Mouse (Mus musculus): Measurements from ENCODE around the gene Efhc1. TPM values are rescaled to one million over a fixed set of nuclear protein-coding genes. Genes with fewer than 3 reads are reported as not detected.

Gene Efhc1
- polyA plus RNA-seq, 1 experiment from 2014 or later = 1.2 TPM

DNA sequence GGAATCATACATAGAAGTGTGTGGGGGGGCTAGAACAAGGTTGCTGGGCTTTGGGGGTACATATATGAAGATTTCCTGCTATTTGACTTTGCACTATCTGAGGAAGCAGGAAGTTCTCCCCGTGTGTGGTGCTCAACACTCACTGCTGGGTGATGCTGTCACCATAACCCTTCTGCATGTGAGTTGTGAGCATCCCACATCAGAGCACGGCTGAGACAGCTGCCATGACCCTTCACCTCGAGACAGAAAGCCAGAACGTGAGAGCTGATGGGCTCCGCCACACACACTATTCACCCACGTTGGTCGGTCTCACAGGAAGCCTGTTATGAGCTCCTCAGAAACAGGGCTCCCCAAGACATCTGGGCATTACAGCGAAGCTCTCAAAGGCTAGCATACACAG is 53.2 kb downstream of the Efhc1 start:
- H3K9me3 ChIP-seq (ENCODE audit: control insufficient read depth, low read length) = no peaks in the 10 kb centered on the region
- WGBS = 84% methylated on average over 8 of the region's 8 CpGs
- no peaks in the 10 kb centered on the region for H3K27me3 ChIP-seq (ENCODE audit: control insufficient read depth, insufficient read depth, low read length)
- H3K27ac ChIP-seq (replicated peaks; ENCODE audit: low read depth, low read length) = no peak overlapping the region
- 0 out of 2 replicates have a peak, but pooled peaks cover 3% of the 10 kb centered on the region for H3K36me3 ChIP-seq (ENCODE audit: control insufficient read depth, insufficient read depth, low read length)
- DNase-seq (ENCODE audit: low spot score) = no peak
- no peak for ATAC-seq (ENCODE audit: insufficient number of reproducible peaks, low FRiP score, low TSS enrichment, low read depth)
- no peak overlapping the region for H3K4me3 ChIP-seq (ENCODE audit: low read depth, low read length)
- H3K4me2 ChIP-seq (ENCODE audit: low read depth, severe bottlenecking) = no peak overlapping the region
- no peaks in the 10 kb centered on the region for H3K4me1 ChIP-seq (ENCODE audit: control insufficient read depth, insufficient read depth, low read length)
- no peak overlapping the region for H3K9ac ChIP-seq (ENCODE audit: low read length)

DNA sequence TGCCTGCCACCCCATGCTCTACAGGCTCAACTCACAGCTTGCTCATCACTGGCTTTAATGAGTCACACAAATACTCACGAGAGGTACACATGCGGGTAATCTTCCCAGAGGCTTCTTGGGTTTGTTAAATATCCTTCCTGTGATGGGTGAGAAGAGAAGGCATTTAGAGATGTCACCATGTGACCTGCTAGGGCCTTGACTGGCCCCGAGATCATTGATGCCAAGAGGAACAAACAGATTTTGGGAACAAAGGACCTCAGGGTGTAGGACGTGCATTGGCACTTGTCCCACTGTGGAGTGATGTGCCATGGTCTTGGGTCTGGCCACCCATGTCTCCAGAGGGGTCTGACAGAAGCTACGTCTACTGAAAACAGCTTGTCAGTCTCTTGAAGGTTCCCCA is 55.3 kb downstream of the Efhc1 start:
- Histone ChIP-seq H3K9me3 (ENCODE audit: control insufficient read depth, low read length) (no peaks in the 10 kb centered on the region), H3K27me3 (ENCODE audit: control insufficient read depth, insufficient read depth, low read length) (no peaks in the 10 kb centered on the region), H3K4me1 (ENCODE audit: control insufficient read depth, insufficient read depth, low read length) (no peaks in the 10 kb centered on the region), H3K4me3 (ENCODE audit: low read depth, low read length) (no peak overlapping the region), H3K4me2 (ENCODE audit: low read depth, severe bottlenecking) (no peak overlapping the region), H3K36me3 (ENCODE audit: control insufficient read depth, insufficient read depth, low read length) (no peaks in the 10 kb centered on the region), H3K27ac (replicated peaks; ENCODE audit: low read depth, low read length) (no peak overlapping the region), H3K9ac (ENCODE audit: low read length) (no peak overlapping the region)
- no peak for ATAC-seq (ENCODE audit: insufficient number of reproducible peaks, low FRiP score, low TSS enrichment, low read depth)
- WGBS = 91% methylated on average over 5 of the region's 5 CpGs
- no peak for DNase-seq (ENCODE audit: low spot score)

DNA sequence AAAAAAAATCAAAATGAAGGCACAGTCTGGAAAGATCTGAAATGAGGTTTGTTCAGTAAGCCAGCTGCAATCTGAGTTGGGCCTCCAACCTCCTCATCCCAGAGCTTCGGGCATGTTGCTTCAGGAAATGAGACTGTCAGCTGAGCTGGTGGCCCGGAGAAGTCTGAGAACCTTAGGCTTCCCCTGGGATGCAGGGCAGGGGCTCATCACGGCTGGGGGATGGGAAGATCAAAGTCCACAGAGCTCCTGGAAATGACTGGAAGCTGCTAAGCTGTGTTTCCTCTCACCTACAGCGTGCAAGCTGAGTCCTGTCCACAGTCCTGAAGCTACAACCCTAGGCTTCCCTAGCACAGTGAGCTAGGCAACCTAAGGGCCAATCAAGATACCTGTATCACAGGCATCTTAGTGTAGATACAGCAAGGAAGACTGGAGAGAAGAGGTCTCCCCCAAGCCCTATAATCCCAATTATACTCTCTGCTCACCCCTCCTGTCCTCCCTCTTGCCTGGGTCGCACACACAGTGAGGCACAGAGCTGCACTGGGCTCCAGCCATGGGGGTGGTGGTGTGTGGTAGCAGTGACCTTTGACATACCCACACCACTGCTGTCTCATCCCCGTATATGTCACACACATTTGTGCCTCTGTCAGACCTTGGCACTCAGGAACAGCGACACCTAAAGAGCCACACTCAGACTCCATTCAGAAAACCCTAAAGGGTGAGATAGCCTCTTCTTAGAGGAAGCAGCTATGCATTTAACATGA is 56.7 kb downstream of the Efhc1 start:
- no peak overlapping the region for H3K4me3 ChIP-seq (ENCODE audit: low read depth, low read length)
- H3K27me3 ChIP-seq (ENCODE audit: control insufficient read depth, insufficient read depth, low read length) = no peaks in the 10 kb centered on the region
- H3K9ac ChIP-seq (ENCODE audit: low read length) = no peak overlapping the region
- H3K36me3 ChIP-seq (ENCODE audit: control insufficient read depth, insufficient read depth, low read length) = no peaks in the 10 kb centered on the region
- no peak overlapping the region for H3K4me2 ChIP-seq (ENCODE audit: low read depth, severe bottlenecking)
- H3K4me1 ChIP-seq (ENCODE audit: control insufficient read depth, insufficient read depth, low read length) = no peaks in the 10 kb centered on the region
- WGBS = 50% methylated on average over 7 of the region's 7 CpGs
- H3K27ac ChIP-seq (replicated peaks; ENCODE audit: low read depth, low read length) = no peak overlapping the region
- H3K9me3 ChIP-seq (ENCODE audit: control insufficient read depth, low read length) = no peaks in the 10 kb centered on the region
- ATAC-seq (ENCODE audit: insufficient number of reproducible peaks, low FRiP score, low TSS enrichment, low read depth) (no peak), DNase-seq (ENCODE audit: low spot score) (no peak)

DNA sequence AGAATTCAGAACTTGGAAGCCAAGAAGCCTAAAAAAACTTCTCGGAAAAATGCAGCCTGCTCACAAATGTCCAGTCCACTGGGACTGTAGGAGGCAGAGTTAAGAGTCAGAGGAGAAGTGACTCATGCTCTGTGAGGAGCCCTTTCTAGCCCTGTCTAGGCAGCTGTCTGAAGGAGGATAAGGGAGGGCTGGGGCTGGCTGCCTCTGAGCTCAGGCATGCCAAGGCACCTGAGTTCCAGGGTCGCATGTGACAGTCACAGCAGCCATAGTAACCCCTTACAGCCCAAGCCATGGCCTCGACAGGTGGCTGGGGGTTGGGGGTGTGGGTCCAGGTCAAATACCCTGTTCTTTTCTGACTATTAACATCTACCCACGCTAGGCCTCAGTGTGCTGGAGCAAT is 57.5 kb downstream of the Efhc1 start:
- no peaks in the 10 kb centered on the region for H3K36me3 ChIP-seq (ENCODE audit: control insufficient read depth, insufficient read depth, low read length)
- H3K9me3 ChIP-seq (ENCODE audit: control insufficient read depth, low read length) = no peaks in the 10 kb centered on the region
- no peak overlapping the region for H3K4me3 ChIP-seq (ENCODE audit: low read depth, low read length)
- DNase-seq (ENCODE audit: low spot score) (no peak), ATAC-seq (ENCODE audit: insufficient number of reproducible peaks, low FRiP score, low TSS enrichment, low read depth) (no peak)
- no peak overlapping the region for H3K27ac ChIP-seq (replicated peaks; ENCODE audit: low read depth, low read length)
- H3K27me3 ChIP-seq (ENCODE audit: control insufficient read depth, insufficient read depth, low read length) = no peaks in the 10 kb centered on the region
- WGBS = 74% methylated on average over 4 of the region's 4 CpGs
- no peaks in the 10 kb centered on the region for H3K4me1 ChIP-seq (ENCODE audit: control insufficient read depth, insufficient read depth, low read length)
- no peak overlapping the region for H3K9ac ChIP-seq (ENCODE audit: low read length)
- H3K4me2 ChIP-seq (ENCODE audit: low read depth, severe bottlenecking) = no peak overlapping the region

DNA sequence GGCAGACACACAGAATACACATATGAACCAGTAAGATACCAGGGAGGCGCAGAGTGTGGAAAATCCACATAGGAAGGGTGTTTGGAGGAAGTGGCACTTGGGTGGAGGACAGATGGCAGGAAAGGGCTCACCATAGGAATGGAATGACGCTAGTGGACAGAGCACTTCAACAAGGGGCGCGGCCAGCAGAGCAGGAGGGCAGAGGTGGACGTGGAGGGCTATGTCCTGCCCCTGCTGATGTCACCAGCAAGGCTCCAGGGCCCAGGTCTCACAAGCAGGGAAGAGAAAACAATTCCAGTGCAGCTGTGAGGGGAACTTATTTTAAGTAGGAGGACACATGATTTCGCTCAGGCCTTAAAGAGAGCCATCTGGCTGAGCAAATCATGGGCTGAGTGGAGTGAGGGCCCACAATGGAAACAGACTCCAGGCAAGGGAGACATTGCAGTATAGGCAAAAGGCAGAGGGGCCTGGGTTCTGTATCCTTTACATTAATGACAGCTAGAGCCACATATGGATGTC is 58.9 kb downstream of the Efhc1 start:
- Histone ChIP-seq H3K4me1 (ENCODE audit: control insufficient read depth, insufficient read depth, low read length) (no peaks in the 10 kb centered on the region), H3K4me3 (ENCODE audit: low read depth, low read length) (no peak overlapping the region), H3K4me2 (ENCODE audit: low read depth, severe bottlenecking) (no peak overlapping the region), H3K36me3 (ENCODE audit: control insufficient read depth, insufficient read depth, low read length) (no peaks in the 10 kb centered on the region), H3K27ac (replicated peaks; ENCODE audit: low read depth, low read length) (no peak overlapping the region), H3K27me3 (ENCODE audit: control insufficient read depth, insufficient read depth, low read length) (no peaks in the 10 kb centered on the region), H3K9me3 (ENCODE audit: control insufficient read depth, low read length) (no peaks in the 10 kb centered on the region), H3K9ac (ENCODE audit: low read length) (no peak overlapping the region; the same call in 1 of the 2 replicates)
- WGBS = 76% methylated on average over 6 of the region's 6 CpGs
- ATAC-seq (ENCODE audit: insufficient number of reproducible peaks, low FRiP score, low TSS enrichment, low read depth) (no peak), DNase-seq (ENCODE audit: low spot score) (no peak)

DNA sequence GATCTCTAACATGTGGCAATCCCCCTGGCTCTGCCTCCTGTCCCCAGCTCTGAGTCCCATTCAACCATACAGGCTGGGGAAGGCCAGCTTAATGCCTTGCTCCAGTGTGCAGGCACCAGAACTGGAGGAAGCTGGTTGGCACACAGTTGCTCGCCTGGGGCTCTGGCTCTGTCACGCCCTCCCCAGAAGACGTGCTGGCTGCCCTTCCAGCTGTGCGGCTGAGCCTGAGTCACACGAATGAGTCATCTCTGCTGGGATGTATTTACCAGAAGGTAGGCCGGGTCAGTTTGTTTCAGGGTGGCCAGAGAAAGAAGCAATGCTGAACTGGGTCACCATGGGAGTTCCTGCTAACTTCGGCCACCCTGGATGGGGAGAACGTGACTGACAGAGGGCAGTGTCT is 63.0 kb downstream of the Efhc1 start:
- Histone ChIP-seq H3K27ac (replicated peaks; ENCODE audit: low read depth, low read length) (no peak overlapping the region), H3K9ac (ENCODE audit: low read length) (no peak overlapping the region), H3K9me3 (ENCODE audit: control insufficient read depth, low read length) (no peaks in the 10 kb centered on the region), H3K4me2 (ENCODE audit: low read depth, severe bottlenecking) (no peak overlapping the region), H3K4me1 (ENCODE audit: control insufficient read depth, insufficient read depth, low read length) (no peaks in the 10 kb centered on the region), H3K36me3 (ENCODE audit: control insufficient read depth, insufficient read depth, low read length) (no peaks in the 10 kb centered on the region), H3K4me3 (ENCODE audit: low read depth, low read length) (no peak overlapping the region), H3K27me3 (ENCODE audit: control insufficient read depth, insufficient read depth, low read length) (no peaks in the 10 kb centered on the region)
- 72% methylated on average over 8 of the region's 8 CpGs for WGBS
- DNase-seq (ENCODE audit: low spot score) (no peak), ATAC-seq (ENCODE audit: insufficient number of reproducible peaks, low FRiP score, low TSS enrichment, low read depth) (no peak)

DNA sequence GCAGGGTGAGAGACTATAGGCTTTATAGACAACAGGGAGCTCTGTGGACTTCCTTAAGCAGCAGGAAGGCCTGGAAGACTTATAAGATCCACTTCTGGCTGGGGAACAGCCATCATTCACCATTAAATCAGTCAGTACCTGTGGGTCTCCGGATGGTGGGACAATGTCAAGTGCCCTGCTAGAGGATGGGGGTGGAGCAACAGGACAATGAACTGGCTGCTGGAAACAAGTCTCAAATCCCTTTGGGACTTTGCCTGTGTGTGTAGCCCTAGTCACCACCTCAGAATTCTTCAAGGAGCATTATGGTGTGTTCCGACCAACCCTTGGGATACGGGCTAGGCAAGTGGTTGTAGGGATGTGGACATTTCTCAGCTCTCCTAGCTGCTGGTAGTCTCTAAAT is 71.7 kb downstream of the Efhc1 start:
- H3K36me3 ChIP-seq (ENCODE audit: control insufficient read depth, insufficient read depth, low read length) = no peaks in the 10 kb centered on the region
- ATAC-seq (ENCODE audit: insufficient number of reproducible peaks, low FRiP score, low TSS enrichment, low read depth) (no peak), DNase-seq (ENCODE audit: low spot score) (no peak)
- H3K27ac ChIP-seq (replicated peaks; ENCODE audit: low read depth, low read length) = no peak overlapping the region
- no peak overlapping the region for H3K4me2 ChIP-seq (ENCODE audit: low read depth, severe bottlenecking)
- no peak overlapping the region for H3K9ac ChIP-seq (ENCODE audit: low read length)
- no peaks in the 10 kb centered on the region for H3K9me3 ChIP-seq (ENCODE audit: control insufficient read depth, low read length)
- no peaks in the 10 kb centered on the region for H3K27me3 ChIP-seq (ENCODE audit: control insufficient read depth, insufficient read depth, low read length)
- 90% methylated on average over 3 of the region's 3 CpGs for WGBS
- no peaks in the 10 kb centered on the region for H3K4me1 ChIP-seq (ENCODE audit: control insufficient read depth, insufficient read depth, low read length)
- no peak overlapping the region for H3K4me3 ChIP-seq (ENCODE audit: low read depth, low read length)

DNA sequence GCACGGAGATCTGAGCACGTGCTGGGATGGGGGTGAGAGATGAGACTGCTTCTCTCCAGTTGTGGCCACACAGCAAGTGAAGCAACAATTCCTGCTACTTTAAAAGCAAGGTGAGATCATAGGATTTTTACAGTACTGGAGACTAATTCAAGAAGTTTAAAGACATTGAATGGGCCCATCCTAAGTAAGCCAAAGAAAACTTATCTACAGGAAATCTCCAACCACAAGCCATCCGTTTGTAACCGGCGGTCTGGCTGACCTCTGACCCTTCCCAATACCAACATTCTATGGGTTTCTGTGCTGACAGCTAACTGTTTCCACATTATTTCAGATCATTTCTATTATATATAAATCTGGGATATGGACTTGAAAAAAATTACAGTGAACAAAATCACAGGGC is 73.8 kb downstream of the Efhc1 start:
- ATAC-seq (ENCODE audit: insufficient number of reproducible peaks, low FRiP score, low TSS enrichment, low read depth) (no peak), DNase-seq (ENCODE audit: low spot score) (no peak)
- 82% methylated on average over 5 of the region's 5 CpGs for WGBS
- no peaks in the 10 kb centered on the region for H3K27me3 ChIP-seq (ENCODE audit: control insufficient read depth, insufficient read depth, low read length)
- H3K9me3 ChIP-seq (ENCODE audit: control insufficient read depth, low read length) = no peaks in the 10 kb centered on the region
- no peak overlapping the region for H3K4me3 ChIP-seq (ENCODE audit: low read depth, low read length)
- no peak overlapping the region for H3K4me2 ChIP-seq (ENCODE audit: low read depth, severe bottlenecking)
- no peak overlapping the region for H3K27ac ChIP-seq (replicated peaks; ENCODE audit: low read depth, low read length)
- no peaks in the 10 kb centered on the region for H3K4me1 ChIP-seq (ENCODE audit: control insufficient read depth, insufficient read depth, low read length)
- H3K36me3 ChIP-seq (ENCODE audit: control insufficient read depth, insufficient read depth, low read length) = no peaks in the 10 kb centered on the region
- H3K9ac ChIP-seq (ENCODE audit: low read length) = no peak overlapping the region

DNA sequence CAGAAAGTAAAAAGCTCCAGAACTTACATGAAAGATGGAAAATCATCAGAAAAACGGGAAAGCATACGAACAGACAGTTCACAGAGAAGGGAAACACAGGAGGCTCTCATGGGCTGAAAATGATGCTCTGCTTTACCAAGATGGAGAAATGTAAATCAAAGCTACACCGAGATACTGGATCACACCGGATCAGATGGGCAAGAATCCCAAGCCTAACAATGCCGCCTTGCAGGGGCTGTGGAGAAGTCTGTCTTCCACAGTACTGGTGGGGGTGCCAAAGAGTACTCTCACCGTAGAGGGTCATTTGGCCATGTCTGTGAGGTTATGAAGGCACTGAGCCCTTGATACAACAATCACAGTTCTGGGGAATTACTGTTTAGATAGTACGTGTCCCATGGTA is 75.1 kb downstream of the Efhc1 start:
- H3K36me3 ChIP-seq (ENCODE audit: control insufficient read depth, insufficient read depth, low read length) = no peaks in the 10 kb centered on the region
- no peak overlapping the region for H3K4me2 ChIP-seq (ENCODE audit: low read depth, severe bottlenecking)
- no peaks in the 10 kb centered on the region for H3K9me3 ChIP-seq (ENCODE audit: control insufficient read depth, low read length)
- no peaks in the 10 kb centered on the region for H3K27me3 ChIP-seq (ENCODE audit: control insufficient read depth, insufficient read depth, low read length)
- no peak for ATAC-seq (ENCODE audit: insufficient number of reproducible peaks, low FRiP score, low TSS enrichment, low read depth)
- no peak for DNase-seq (ENCODE audit: low spot score)
- WGBS = 86% methylated on average over 7 of the region's 7 CpGs
- no peaks in the 10 kb centered on the region for H3K4me1 ChIP-seq (ENCODE audit: control insufficient read depth, insufficient read depth, low read length)
- no peak overlapping the region for H3K27ac ChIP-seq (replicated peaks; ENCODE audit: low read depth, low read length)
- H3K9ac ChIP-seq (ENCODE audit: low read length) = no peak overlapping the region
- H3K4me3 ChIP-seq (ENCODE audit: low read depth, low read length) = no peak overlapping the region

All from limb, embryonic 11.5 days (tissue).